Mouse (Mus musculus) T-helper 17 cell (primary cell): ENCODE measurements around the gene Dlg5.

Source experiments
- in situ Hi-C, 2 experiments: fragments of 300-600 bp; cut with MboI, MseI; formaldehyde crosslinking; loops; 1 replicate in 1 of 2; 2 replicates in 1 of 2; pipeline ENCODE4 v1.15.1; 2025; ENCODE audit warnings: high pct_unique_total_duplicates in 2 of 2

The Dlg5 gene

GRCm38 (mm10) chr14:24245177-24246081 is at the start of gene Dlg5:
Dlg5 (minus strand) TSS chr14:24245920.
- in situ Hi-C loops = no loop called here

GRCm38 (mm10) chr14:24293631-24294030 is 47.9 kb upstream of the Dlg5 start:
- in situ Hi-C loops = no loop called here

GRCm38 (mm10) chr14:24292914-24293313 is 47.2 kb upstream of the Dlg5 start, which contains the start of gene E330034G19Rik:
E330034G19Rik (plus strand) TSS chr14:24293214.
- in situ Hi-C loops = no loop called here

- in situ Hi-C loops = no loop called here
Observed at GRCm38 (mm10) chr14:24290726-24291125, 45.0 kb upstream of the Dlg5 start.

- in situ Hi-C loops = no loop called here
Observed at GRCm38 (mm10) chr14:24286136-24286535, 40.4 kb upstream of the Dlg5 start.

- in situ Hi-C loops = no loop called here
Observed at GRCm38 (mm10) chr14:24282276-24282675, 36.6 kb upstream of the Dlg5 start.

GRCm38 (mm10) chr14:24281278-24281677 is 35.6 kb upstream of the Dlg5 start:
- in situ Hi-C loops = no loop called here

- in situ Hi-C loops = loop anchor here in 1 of 2 experiments (10.0 kb wide), 1 partner anchor 691 kb away; no protein-coding TSS in a partner anchor
Observed at GRCm38 (mm10) chr14:24275534-24275933, 29.8 kb upstream of the Dlg5 start.

GRCm38 (mm10) chr14:24273575-24273974 is 27.9 kb upstream of the Dlg5 start:
- in situ Hi-C loops = loop anchor here in 1 of 2 experiments (10.0 kb wide), 1 partner anchor 689 kb away; no protein-coding TSS in a partner anchor

- in situ Hi-C loops = no loop called here
Observed at GRCm38 (mm10) chr14:24269571-24269970, 23.9 kb upstream of the Dlg5 start.

- in situ Hi-C loops = no loop called here
Observed at GRCm38 (mm10) chr14:24262915-24263314, 17.2 kb upstream of the Dlg5 start.

- in situ Hi-C loops = no loop called here
Observed at GRCm38 (mm10) chr14:24262382-24262781, 16.7 kb upstream of the Dlg5 start.

- in situ Hi-C loops = no loop called here
Observed at GRCm38 (mm10) chr14:24260391-24260790, 14.7 kb upstream of the Dlg5 start.

- in situ Hi-C loops = no loop called here
Observed at GRCm38 (mm10) chr14:24255956-24256355, 10.2 kb upstream of the Dlg5 start.

- in situ Hi-C loops = no loop called here
Observed at GRCm38 (mm10) chr14:24253611-24254202, 8.0 kb upstream of the Dlg5 start.

GRCm38 (mm10) chr14:24251326-24251725 is 5.6 kb upstream of the Dlg5 start:
- in situ Hi-C loops = no loop called here

- in situ Hi-C loops = no loop called here
Observed at GRCm38 (mm10) chr14:24249926-24250325, 4.2 kb upstream of the Dlg5 start.

- in situ Hi-C loops = no loop called here
Observed at GRCm38 (mm10) chr14:24244330-24245176, 1.2 kb downstream of the Dlg5 start.

GRCm38 (mm10) chr14:24242016-24242415 is 3.7 kb downstream of the Dlg5 start:
- in situ Hi-C loops = no loop called here

GRCm38 (mm10) chr14:24240831-24241230 is 4.9 kb downstream of the Dlg5 start:
- in situ Hi-C loops = no loop called here

- in situ Hi-C loops = loop anchor here in 1 of 2 experiments (10.0 kb wide), 1 partner anchor 1475 kb away; no protein-coding TSS in a partner anchor
Observed at GRCm38 (mm10) chr14:24239651-24240050, 6.1 kb downstream of the Dlg5 start.
